8 mouse cellular contexts compared by ENCODE assay signal in genomic region chr3:51275956-51276398, GRCm38 (mm10). TPM values are rescaled to one million over a fixed set of nuclear protein-coding genes. Genes with fewer than 3 reads are reported as not detected.
DNase-seq lines count a peak whose midpoint lies in the region; ATAC-seq and TF ChIP-seq lines count a peak whose summit lies in the region.

No protein-coding gene starts in this region.

- no peak for TF ChIP-seq CTCF in gastrocnemius, adult 2 months (IDR thresholded peaks at IDR 0.05)
- TF ChIP-seq CTCF in hindbrain, postnatal 0 days (IDR thresholded peaks at IDR 0.05; ENCODE audit: low read depth), result no peak
- TF ChIP-seq CTCF in left cerebral cortex, adult 2 months (IDR thresholded peaks at IDR 0.05), result no peak; the same call in 1 of the 2 replicates

- peak overlapping the region; percentile 99 for H3K27ac ChIP-seq in gastrocnemius, adult 2 months
- H3K27ac ChIP-seq in hindbrain, postnatal 0 days, result peak overlapping the region; percentile 97
- H3K27ac ChIP-seq in left cerebral cortex, adult 2 months, result peak overlapping the region; percentile 96

- no peaks in the 10 kb centered on the region for H3K27me3 ChIP-seq in hindbrain, postnatal 0 days (ENCODE audit: insufficient read depth, low read length)

- H3K4me3 ChIP-seq in gastrocnemius, adult 2 months, result peak overlapping the region; percentile 95
- H3K4me3 ChIP-seq in hindbrain, postnatal 0 days (ENCODE audit: low read length), result peak overlapping the region; percentile 99
- H3K4me3 ChIP-seq in left cerebral cortex, adult 2 months, result peak overlapping the region; percentile 97

- no peaks in the 10 kb centered on the region for H3K4me1 ChIP-seq in hindbrain, postnatal 0 days (ENCODE audit: insufficient read depth, low read length)

- H3K4me2 ChIP-seq in hindbrain, postnatal 0 days (ENCODE audit: low read depth, low read length), result peak overlapping the region; percentile 81

- DNase-seq in gastrocnemius, adult 2 months, result peak; percentile 98
- DNase-seq in hindbrain, postnatal 0 days (ENCODE audit: low spot score), result peak; percentile 99
- DNase-seq in left cerebral cortex, adult 2 months (ENCODE audit: extremely low spot score in 1 of 2, low spot score in 2 of 2), result peak; percentile 92 to 97
- peak; percentile 97 to 98 for DNase-seq in right cerebral cortex, adult 2 months (ENCODE audit: low spot score in 2 of 2)
- DNase-seq in urinary bladder, postnatal 36 days (ENCODE audit: low spot score in 2 of 2), result peak; percentile 96 to 99

- peak; percentile 89 for ATAC-seq in activated CD4-positive, CD25-positive, alpha-beta regulatory T cell, adult 4 months
- peak; percentile 93 for ATAC-seq in common myeloid progenitor, adult 5-6 weeks (replicated peaks; ENCODE audit: low read depth, poor library complexity, severe bottlenecking)
- peak; percentile 98 for ATAC-seq in hindbrain, postnatal 0 days
- ATAC-seq in megakaryocyte, adult 5-6 weeks (ENCODE audit: poor library complexity, severe bottlenecking), result peak; percentile 86

- peak overlapping the region; percentile 88 for H3K9ac ChIP-seq in hindbrain, postnatal 0 days (replicated peaks; ENCODE audit: low read length)

- H3K36me3 ChIP-seq in hindbrain, postnatal 0 days (ENCODE audit: insufficient read depth, low read length), result no peaks in the 10 kb centered on the region

- no peaks in the 10 kb centered on the region for H3K9me3 ChIP-seq in hindbrain, postnatal 0 days (ENCODE audit: low read length)

- under 1% methylated on average over 32 of the region's 33 CpGs for WGBS in hindbrain, postnatal 0 days

- intact Hi-C loops in gastrocnemius, adult 2 months (cut with DNase I), result loop anchor here (10.0 kb wide), 1 partner anchor 989 kb away; the partner anchor contains the start of gene Foxo1
- intact Hi-C loops in left cerebral cortex, adult 2 months (cut with DNase I), result loop anchor here (1.0 to 5.0 kb wide), 5 partner anchors 39 to 141 kb away; partner anchors contain the start of genes Elf2, Naa15 and Noct

RNA-seq across cellular contexts. Expression of gene Noct, which starts 51.7 kb away (rescaled TPM):
- polyA plus RNA-seq in activated CD4-positive, CD25-positive, alpha-beta regulatory T cell, adult 4 months (2017; shearing (Covaris generic)), result 1 to 10 TPM; 2.2 to 5.3 TPM
- total RNA-seq in common myeloid progenitor, adult 5-6 weeks (2017), result 4.7 and 5.5 TPM in 2 replicates
- total RNA-seq in gastrocnemius, adult 2 months (2021), result 10 to 100 TPM; 23.7 to 34.3 TPM
- total RNA-seq in hindbrain, postnatal 0 days (2014; rRNA removed), result 40.8 and 41.9 TPM in 2 replicates
- 27.7 and 31.6 TPM in 2 replicates for polyA plus RNA-seq in hindbrain, postnatal 0 days (2015; fragmentation: Nextera tagmentation; extraction: Ambion mirVana)
- total RNA-seq in left cerebral cortex, adult 2 months (2021), result 10 to 100 TPM; 54.1 to 55.2 TPM
- 12.1 and 13.2 TPM in 2 replicates for total RNA-seq in megakaryocyte, adult 5-6 weeks (2015)
- total RNA-seq in megakaryocyte, adult 5-6 weeks (2017), result 4.4 and 7.6 TPM in 2 replicates

Comparison
In these comparisons a context has a peak if more than half of its experiments do, and no peak if none do; other contexts are left out.
1. Peak in every context shown above with its lines: DNase-seq, ATAC-seq, H3K4me3 ChIP-seq and H3K27ac ChIP-seq.